Mouse (Mus musculus) bone marrow, adult 2 months (tissue): ENCODE measurements around the gene Tmem176a. TPM values are rescaled to one million over a fixed set of nuclear protein-coding genes. Genes with fewer than 3 reads are reported as not detected.

ENCODE experiments used
- H3K27ac ChIP-seq: fragments of 200-500 bp; 2 replicates; pipeline ENCODE4 v1.5.1; 2012; ENCODE audit warnings: low read depth, mild to moderate bottlenecking, control low read depth, inconsistent platforms, low read length; ENCODE audit not compliant: control insufficient read depth, poor library complexity, insufficient read depth
- H3K4me1 ChIP-seq: fragments of 200-500 bp; 2 replicates; pipeline ENCODE4 v1.6.1; 2011; ENCODE audit warnings: low read length; ENCODE audit not compliant: control insufficient read depth, insufficient read depth
- H3K4me3 ChIP-seq: fragments of 200-500 bp; replicated peaks from 2 replicates; pipeline ENCODE3; 2011; ENCODE audit warnings: mild to moderate bottlenecking, low read depth, low read length, control low read depth; ENCODE audit not compliant: control insufficient read depth
- CTCF ChIP-seq: fragments of 200-500 bp; IDR thresholded peaks from 2 replicates; pipeline ENCODE4 v1.5.1; 2011; ENCODE audit warnings: low read length, control low read depth; ENCODE audit not compliant: control insufficient read depth, insufficient read depth
- POLR2A ChIP-seq: fragments of 200-500 bp; IDR thresholded peaks from 2 replicates; pipeline ENCODE4 v1.6.1; 2011; ENCODE audit warnings: low read depth, mild to moderate bottlenecking, control low read depth, low read length, borderline replicate concordance; ENCODE audit not compliant: control insufficient read depth
- WGBS: fragments of 180-500 bp; shearing (Covaris S2); methylation state at CpG from one replicate; pipeline ENCODE4 v1.1.7; 2018; 5-methylcytosine and 5-hydroxymethylcytosine counted together
- polyA plus RNA-seq: library from polyadenylated mRNA; stranded (reverse); fragments of >200 nt; gene quantifications from 2 replicates; pipeline ENCODE4 v1.2.4, GENCODE M21; 2011; ENCODE audit warnings: low replicate concordance; ENCODE audit not compliant: missing spikeins, insufficient read depth, insufficient read length

Tmem176a gene
- polyA plus RNA-seq, 1 experiment = 17.9 TPM

DNA sequence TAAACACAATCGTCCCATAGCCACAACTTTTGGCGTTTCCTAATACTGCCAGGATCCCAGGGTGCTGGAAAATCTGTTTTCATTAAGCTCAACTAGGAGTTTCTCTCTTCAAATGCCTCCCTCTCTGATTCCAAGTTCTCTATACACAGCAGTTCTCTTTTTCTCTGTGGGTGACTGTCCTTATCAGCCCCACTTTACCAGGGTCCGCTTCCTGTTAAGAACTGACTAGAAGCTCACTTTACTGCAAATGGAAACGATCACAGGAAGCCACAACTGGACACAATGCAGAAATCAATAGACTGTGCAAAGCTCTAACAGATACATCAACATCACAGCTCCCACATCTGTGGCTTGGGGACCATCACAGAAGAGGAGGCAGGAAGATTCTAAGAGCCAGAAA lies 53.5 kb downstream of the Tmem176a start:
- H3K4me3 ChIP-seq = no peak overlapping the region
- WGBS = 2% methylated on average over 4 of the region's 4 CpGs
- TF ChIP-seq CTCF = no peak
- no peak for TF ChIP-seq POLR2A
- H3K27ac ChIP-seq = no peak overlapping the region
- H3K4me1 ChIP-seq = no peaks in the 10 kb centered on the region

DNA sequence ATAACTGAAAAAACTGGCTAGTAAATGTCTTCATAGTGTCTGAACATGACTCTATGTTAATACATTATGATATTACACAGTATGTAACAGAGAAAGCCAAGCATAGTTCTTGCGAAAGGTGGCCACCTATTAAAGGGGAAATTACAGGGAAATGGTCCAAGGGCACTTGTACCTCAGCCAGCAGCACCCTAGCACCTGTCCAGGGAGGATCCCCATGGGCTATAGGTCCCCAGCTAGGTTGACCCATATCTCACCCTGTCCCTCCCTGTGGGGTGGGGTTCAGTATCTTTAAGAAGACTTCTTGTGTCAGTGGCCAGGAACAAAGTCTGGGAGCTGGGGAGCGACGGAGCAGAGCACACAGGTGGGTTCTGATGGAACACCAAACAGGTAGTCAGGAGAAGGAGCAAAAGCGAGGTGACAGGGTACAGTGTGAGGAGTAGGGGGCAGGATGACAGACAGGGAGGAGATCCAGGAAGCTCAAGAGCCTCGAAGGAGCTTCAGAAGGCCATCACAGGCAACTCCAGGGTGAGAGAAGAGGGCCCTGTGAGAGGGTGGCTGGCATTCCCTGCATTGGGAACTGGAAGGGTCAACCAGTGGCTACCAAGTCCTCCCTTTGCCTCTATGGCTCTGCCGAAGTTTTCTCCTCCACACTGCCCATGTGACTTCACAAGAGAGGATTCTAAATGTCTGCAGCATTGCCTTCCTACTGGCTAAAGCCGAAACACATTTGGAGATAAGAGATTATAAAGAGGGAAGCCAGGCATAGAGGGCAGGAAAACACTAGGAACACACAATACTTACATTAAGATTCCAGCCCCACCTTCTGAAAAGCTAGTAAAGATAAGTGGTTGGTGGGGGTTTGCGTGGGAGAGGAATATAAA lies 54.5 kb downstream of the Tmem176a start:
- Histone ChIP-seq H3K4me3 (no peak overlapping the region), H3K27ac (no peak overlapping the region), H3K4me1 (no peaks in the 10 kb centered on the region)
- 65% methylated on average over 8 of the region's 8 CpGs for WGBS
- TF ChIP-seq CTCF (no peak), POLR2A (no peak)

DNA sequence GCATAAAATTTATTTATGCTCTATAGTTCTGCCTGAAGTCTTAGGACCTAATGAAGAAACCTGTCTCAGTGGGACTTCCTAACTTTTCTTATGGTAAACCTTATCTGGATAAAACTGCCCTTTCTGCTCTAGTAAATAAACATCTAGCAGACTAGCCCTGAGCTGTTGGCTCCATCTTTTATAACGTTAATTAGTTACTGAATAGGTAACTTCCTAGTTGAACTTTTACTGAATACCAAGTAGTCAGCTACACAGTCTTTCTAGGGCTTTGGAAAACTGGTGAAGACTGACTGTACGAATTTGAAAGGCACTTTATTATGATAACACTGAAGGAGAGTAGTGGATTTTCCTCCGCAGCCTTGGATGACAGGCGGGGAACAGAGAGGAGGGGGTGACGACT lies 55.2 kb downstream of the Tmem176a start:
- no peak overlapping the region for H3K27ac ChIP-seq
- no peak overlapping the region for H3K4me3 ChIP-seq
- 84% methylated on average over 5 of the region's 5 CpGs for WGBS
- no peaks in the 10 kb centered on the region for H3K4me1 ChIP-seq
- TF ChIP-seq CTCF (no peak), POLR2A (no peak)

Other genes starting within 250 kb of the Tmem176a start
- 3.4 and 5.5 TPM in 2 replicates for gene Repin1, start 247.0 kb upstream of the Tmem176a start, polyA plus RNA-seq
- not detected in 2 replicates for gene Gm44965, start 247.0 kb upstream of the Tmem176a start, polyA plus RNA-seq
- gene Zfp775, start 238.9 kb upstream of the Tmem176a start, polyA plus RNA-seq = 0.40 and 1.1 TPM in 2 replicates
- gene AI854703, start 214.2 kb upstream of the Tmem176a start, polyA plus RNA-seq = 1.2 TPM in 1 of 2 replicates, not detected in the other
- 8.3 and 15.1 TPM in 2 replicates for gene Gimap8, start 193.7 kb upstream of the Tmem176a start, polyA plus RNA-seq
- gene Gimap9, start 164.8 kb upstream of the Tmem176a start, polyA plus RNA-seq = 13.5 and 26.0 TPM in 2 replicates
- 20.7 and 41.0 TPM in 2 replicates for gene Gimap4, start 156.4 kb upstream of the Tmem176a start, polyA plus RNA-seq
- 45.1 and 77.9 TPM in 2 replicates for gene Gimap6, start 132.7 kb upstream of the Tmem176a start, polyA plus RNA-seq
- 15.2 TPM in 1 of 2 replicates, not detected in the other for gene Gm28053, start 122.3 kb upstream of the Tmem176a start, polyA plus RNA-seq
- gene Gimap7, start 122.3 kb upstream of the Tmem176a start, polyA plus RNA-seq = 3.6 and 5.2 TPM in 2 replicates
- 19.3 and 26.4 TPM in 2 replicates for gene Gimap1, start 101.9 kb upstream of the Tmem176a start, polyA plus RNA-seq
- 4.7 and 7.9 TPM in 2 replicates for gene Gimap5, start 94.7 kb upstream of the Tmem176a start, polyA plus RNA-seq
- 15.3 and 36.7 TPM in 2 replicates for gene Gimap3, start 70.1 kb upstream of the Tmem176a start, polyA plus RNA-seq
- gene Tmem176b, start 577 bp downstream of the Tmem176a start, polyA plus RNA-seq = 17.2 and 26.5 TPM in 2 replicates
- gene Aoc1, start 32.0 kb downstream of the Tmem176a start, polyA plus RNA-seq = not detected in 2 replicates
- not detected in 2 replicates for gene 1600015I10Rik, start 89.0 kb downstream of the Tmem176a start, polyA plus RNA-seq
- gene Doxl2, start 134.0 kb downstream of the Tmem176a start, polyA plus RNA-seq = not detected in 2 replicates
- gene Svs1, start 145.9 kb downstream of the Tmem176a start, polyA plus RNA-seq = not detected in 2 replicates
- 2.6 TPM in 1 of 2 replicates, not detected in the other for gene Gpnmb, start 195.6 kb downstream of the Tmem176a start, polyA plus RNA-seq
- 13.7 and 21.1 TPM in 2 replicates for gene Malsu1, start 232.9 kb downstream of the Tmem176a start, polyA plus RNA-seq